Mouse (Mus musculus) liver, postnatal 0 days (tissue): ENCODE data around the gene Ackr3. TPM values are rescaled to one million over a fixed set of nuclear protein-coding genes. Genes with fewer than 3 reads are reported as not detected.

Source experiments
- ATAC-seq: fragments of 200-750 bp; cut with Nextera tagmentation; 2 replicates; pipeline ENCODE4 v1.8.0; 2017; ENCODE audit warnings: mild to moderate bottlenecking, moderate library complexity
- DNase-seq: peaks from one replicate; pipeline ENCODE4 v3.0.0-alpha.2; 2016
- H3K27ac ChIP-seq: fragments of 300-500 bp; sonication (generic); 2 replicates; pipeline ENCODE4 v1.5.1; 2014; ENCODE audit warnings: antibody characterized with exemption, moderate library complexity, mild to moderate bottlenecking, low read depth
- H3K27me3 ChIP-seq: fragments of 300-500 bp; sonication (generic); 2 replicates; pipeline ENCODE4 v1.6.1; 2014; ENCODE audit warnings: low read length, control low read depth, mixed read lengths; ENCODE audit not compliant: insufficient read depth
- H3K36me3 ChIP-seq: fragments of 300-500 bp; sonication (generic); replicated peaks from 2 replicates; pipeline ENCODE4 v1.6.1; 2014; ENCODE audit warnings: mild to moderate bottlenecking, control low read depth, low read length, moderate library complexity, mixed read lengths; ENCODE audit not compliant: insufficient read depth
- H3K4me1 ChIP-seq: fragments of 300-500 bp; sonication (generic); 2 replicates; pipeline ENCODE4 v1.6.1; 2014; ENCODE audit warnings: antibody characterized with exemption, mild to moderate bottlenecking, control low read depth; ENCODE audit not compliant: insufficient read depth
- H3K4me2 ChIP-seq: fragments of 300-500 bp; sonication (generic); 2 replicates; pipeline ENCODE4 v1.6.1; 2014; ENCODE audit warnings: low read depth, mild to moderate bottlenecking, low read length, moderate library complexity, mixed read lengths
- H3K4me3 ChIP-seq: fragments of 300-500 bp; sonication (generic); 2 replicates; pipeline ENCODE4 v1.5.1; 2014; ENCODE audit warnings: low read depth, low read length
- H3K9ac ChIP-seq: fragments of 300-500 bp; sonication (generic); replicated peaks from 2 replicates; pipeline ENCODE4 v1.6.1; 2014; ENCODE audit warnings: mild to moderate bottlenecking, moderate library complexity
- H3K9me3 ChIP-seq: fragments of 300-500 bp; sonication (generic); 2 replicates; pipeline ENCODE4 v1.6.1; 2016; ENCODE audit warnings: mild to moderate bottlenecking, control low read depth, low read length, mixed read lengths
- CTCF ChIP-seq: sonication (generic); IDR thresholded peaks from 2 replicates; pipeline ENCODE4 v1.5.1; 2016; ENCODE audit warnings: antibody characterized with exemption, low read depth
- EP300 ChIP-seq: IDR thresholded peaks from 2 replicates; pipeline ENCODE4 v1.6.1; 2016; ENCODE audit warnings: antibody characterized with exemption, low read depth, mild to moderate bottlenecking
- WGBS: fragments of 180-500 bp; shearing (Covaris S2); extraction: QIAGEN DNeasy Blood & Tissue Kit; methylation state at CpG from one replicate; pipeline ENCODE4 v1.1.7; 2014; ENCODE audit not compliant: insufficient replicate concordance; 5-methylcytosine and 5-hydroxymethylcytosine counted together
- polyA plus RNA-seq: library from polyadenylated mRNA; unstranded; fragments of >200 nt; fragmentation: Nextera tagmentation; extraction: Ambion mirVana; gene quantifications from 2 replicates; pipeline ENCODE4 v1.2.1, GENCODE M21; 2015

Gene Ackr3
- polyA plus RNA-seq, 1 experiment from 2014 or later, result 2.5 TPM

GRCm38 (mm10) chr1:90212376-90212775 lies 8.6 kb downstream of the Ackr3 start:
- no peak for DNase-seq
- H3K4me1 ChIP-seq, result no peaks in the 10 kb centered on the region
- WGBS, result 86% methylated on average over 6 of the region's 6 CpGs
- no peak for ATAC-seq
- H3K27ac ChIP-seq, result no peak overlapping the region
- no peak overlapping the region for H3K9ac ChIP-seq
- H3K36me3 ChIP-seq, result no peaks in the 10 kb centered on the region
- H3K4me3 ChIP-seq, result no peak overlapping the region
- no peak overlapping the region for H3K4me2 ChIP-seq
- no peak for TF ChIP-seq CTCF
- TF ChIP-seq EP300, result no peak
- H3K9me3 ChIP-seq, result no peaks in the 10 kb centered on the region
- no peaks in the 10 kb centered on the region for H3K27me3 ChIP-seq

DNA sequence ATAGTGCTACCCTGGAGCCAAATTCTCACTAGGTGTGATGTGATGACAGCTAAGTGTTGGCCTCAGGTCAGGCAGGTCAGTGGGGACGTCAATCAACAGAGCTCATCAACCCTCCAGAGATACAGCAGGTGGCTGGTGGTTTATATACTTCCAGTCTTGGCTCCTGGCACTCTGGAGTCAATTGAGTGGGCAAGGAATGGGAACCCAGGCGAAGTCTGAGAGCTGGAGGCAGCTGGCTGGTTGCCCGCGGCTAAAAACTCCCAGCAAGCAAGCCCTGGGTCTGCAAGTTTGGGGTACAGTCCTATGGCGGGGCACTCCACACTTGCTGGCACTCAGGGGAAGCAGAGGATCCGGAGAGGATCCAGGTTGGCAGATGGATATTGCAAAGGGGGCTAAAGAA lies 9.1 kb downstream of the Ackr3 start:
- WGBS, result 68% methylated on average over 6 of the region's 6 CpGs

GRCm38 (mm10) chr1:90214021-90214420 lies 10.2 kb downstream of the Ackr3 start:
- ATAC-seq (no peak), DNase-seq (no peak)
- no peak overlapping the region for H3K4me3 ChIP-seq
- no peak for TF ChIP-seq CTCF
- no peak for TF ChIP-seq EP300
- no peak overlapping the region for H3K27ac ChIP-seq
- H3K4me2 ChIP-seq, result no peak overlapping the region
- no peaks in the 10 kb centered on the region for H3K4me1 ChIP-seq
- no peak overlapping the region for H3K9ac ChIP-seq
- no peaks in the 10 kb centered on the region for H3K27me3 ChIP-seq
- 88% methylated on average over 12 of the region's 12 CpGs for WGBS
- H3K9me3 ChIP-seq, result no peaks in the 10 kb centered on the region
- H3K36me3 ChIP-seq, result no peaks in the 10 kb centered on the region

More for the DNA sequence above, 9.1 kb downstream of the Ackr3 start:
- no peak overlapping the region for H3K27ac ChIP-seq
- no peak overlapping the region for H3K4me3 ChIP-seq
- no peaks in the 10 kb centered on the region for H3K4me1 ChIP-seq
- no peaks in the 10 kb centered on the region for H3K27me3 ChIP-seq
- ATAC-seq, result no peak
- no peak for DNase-seq
- H3K9me3 ChIP-seq, result no peaks in the 10 kb centered on the region
- H3K4me2 ChIP-seq, result no peak overlapping the region
- H3K9ac ChIP-seq, result no peak overlapping the region
- H3K36me3 ChIP-seq, result no peaks in the 10 kb centered on the region
- no peak for TF ChIP-seq CTCF
- TF ChIP-seq EP300, result no peak

- H3K27ac ChIP-seq, result no peak overlapping the region
- 74% methylated on average over 6 of the region's 6 CpGs for WGBS
- no peaks in the 10 kb centered on the region for H3K4me1 ChIP-seq
- H3K4me3 ChIP-seq, result no peak overlapping the region
- DNase-seq (no peak), ATAC-seq (no peak)
- H3K4me2 ChIP-seq, result no peak overlapping the region
- no peaks in the 10 kb centered on the region for H3K9me3 ChIP-seq
- no peaks in the 10 kb centered on the region for H3K36me3 ChIP-seq
- no peak for TF ChIP-seq CTCF
- no peak for TF ChIP-seq EP300
- H3K27me3 ChIP-seq, result no peaks in the 10 kb centered on the region
- H3K9ac ChIP-seq, result no peak overlapping the region
Observed at GRCm38 (mm10) chr1:90214926-90215325, 11.1 kb downstream of the Ackr3 start.

- Histone ChIP-seq H3K4me2 (no peak overlapping the region), H3K27ac (no peak overlapping the region), H3K9ac (no peak overlapping the region), H3K9me3 (no peaks in the 10 kb centered on the region), H3K4me3 (no peak overlapping the region), H3K27me3 (no peaks in the 10 kb centered on the region), H3K36me3 (no peaks in the 10 kb centered on the region), H3K4me1 (no peaks in the 10 kb centered on the region)
- TF ChIP-seq EP300, result no peak
- TF ChIP-seq CTCF, result no peak
- DNase-seq, result no peak
- ATAC-seq, result no peak
- WGBS, result 12% methylated on average over 2 of the region's 2 CpGs
Observed at GRCm38 (mm10) chr1:90215881-90216280, 12.1 kb downstream of the Ackr3 start.

DNA sequence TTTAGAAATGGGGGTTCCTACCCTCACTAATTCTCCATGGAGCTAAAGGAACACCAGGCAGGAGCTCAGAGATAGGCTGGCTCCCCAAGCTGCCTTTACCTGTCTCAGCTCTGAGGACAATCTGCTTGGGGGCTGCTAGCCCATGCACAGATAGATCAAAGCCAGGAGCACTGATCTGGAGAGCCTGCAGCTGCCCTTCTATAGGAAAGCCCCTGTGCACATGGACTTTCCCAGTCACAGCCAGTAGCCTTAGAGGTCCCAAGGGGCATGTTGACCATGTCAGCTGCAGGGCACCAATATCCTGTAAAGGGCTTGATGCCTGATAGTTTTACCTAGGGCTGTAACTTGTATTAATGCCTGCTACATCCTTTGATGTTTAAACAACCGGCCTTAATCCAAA lies 12.6 kb downstream of the Ackr3 start:
- Histone ChIP-seq H3K36me3 (no peaks in the 10 kb centered on the region), H3K4me2 (no peak overlapping the region), H3K4me1 (no peaks in the 10 kb centered on the region), H3K9me3 (no peaks in the 10 kb centered on the region), H3K27ac (no peak overlapping the region), H3K4me3 (no peak overlapping the region), H3K9ac (no peak overlapping the region), H3K27me3 (no peaks in the 10 kb centered on the region)
- WGBS, result 55% methylated on average over 1 of the region's 1 CpGs
- no peak for ATAC-seq
- TF ChIP-seq CTCF (no peak), EP300 (no peak)
- no peak for DNase-seq

GRCm38 (mm10) chr1:90220280-90220679 lies 16.5 kb downstream of the Ackr3 start:
- Histone ChIP-seq H3K9me3 (no peaks in the 10 kb centered on the region), H3K4me1 (no peaks in the 10 kb centered on the region), H3K4me3 (no peak overlapping the region), H3K9ac (no peak overlapping the region), H3K4me2 (no peak overlapping the region), H3K27ac (no peak overlapping the region), H3K36me3 (no peaks in the 10 kb centered on the region), H3K27me3 (no peaks in the 10 kb centered on the region)
- DNase-seq, result no peak
- ATAC-seq, result no peak
- TF ChIP-seq EP300 (no peak), CTCF (no peak)
- WGBS, result 63% methylated on average over 9 of the region's 9 CpGs
